Mouse (Mus musculus): ENCODE measurements around the gene Rnf19b. TPM values are rescaled to one million over a fixed set of nuclear protein-coding genes. Genes with fewer than 3 reads are reported as not detected.

The Rnf19b gene
- total and polyA plus RNA-seq, 3 experiments = 10.8 to 76.9 (median 42.8) TPM

DNA sequence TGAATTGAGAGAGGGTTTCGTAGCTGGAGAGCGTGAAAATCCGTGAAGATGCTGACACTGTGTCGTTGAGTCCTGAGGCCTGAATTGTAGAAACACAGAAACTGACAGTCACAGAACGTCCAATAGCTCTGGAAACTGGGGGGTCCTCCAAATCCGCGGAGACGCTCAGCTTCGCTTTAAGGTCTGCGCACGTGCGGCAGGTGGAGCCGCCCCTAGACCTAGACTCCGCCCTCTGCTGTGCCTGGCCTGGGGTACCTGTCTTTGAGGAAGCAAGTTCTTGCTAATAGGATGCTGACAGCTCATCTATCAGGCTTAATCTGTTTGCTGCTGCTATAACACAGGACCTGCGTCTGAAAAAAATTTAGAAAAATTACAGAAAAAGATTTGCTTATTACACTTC is 37.2 kb downstream of the Rnf19b start:
- Histone ChIP-seq H3K9me3 (replicated peaks) (no peaks in the 10 kb centered on the region), H3K4me3 (ENCODE audit: low read depth, low read length) (no peak overlapping the region), H3K4me1 (ENCODE audit: insufficient read depth, low read depth, low read length) (no peaks in the 10 kb centered on the region), H3K36me3 (replicated peaks) (no peaks in the 10 kb centered on the region), H3K27me3 (ENCODE audit: insufficient read depth, low read length) (peaks cover 20% of the 10 kb centered on the region)
- DNase-seq (ENCODE audit: low spot score) (no peak), ATAC-seq (ENCODE audit: extremely low read depth, insufficient number of reproducible peaks, low FRiP score, poor library complexity, severe bottlenecking) (no peak)
- TF ChIP-seq GATA2 (IDR thresholded peaks at IDR 0.05; ENCODE audit: borderline replicate concordance, low read depth, low read length) (no peak), CTCF (IDR thresholded peaks at IDR 0.05; ENCODE audit: low read depth, low read length) (no peak), GATA1 (IDR thresholded peaks at IDR 0.05; ENCODE audit: borderline replicate concordance, low read length) (no peak), TAL1 (conservative IDR thresholded peaks at IDR 0.05; ENCODE audit: low read depth, low read length) (no peak), POLR2AphosphoS5 (IDR thresholded peaks at IDR 0.05; ENCODE audit: insufficient replicate concordance, low read depth, low read length) (no peak)

DNA sequence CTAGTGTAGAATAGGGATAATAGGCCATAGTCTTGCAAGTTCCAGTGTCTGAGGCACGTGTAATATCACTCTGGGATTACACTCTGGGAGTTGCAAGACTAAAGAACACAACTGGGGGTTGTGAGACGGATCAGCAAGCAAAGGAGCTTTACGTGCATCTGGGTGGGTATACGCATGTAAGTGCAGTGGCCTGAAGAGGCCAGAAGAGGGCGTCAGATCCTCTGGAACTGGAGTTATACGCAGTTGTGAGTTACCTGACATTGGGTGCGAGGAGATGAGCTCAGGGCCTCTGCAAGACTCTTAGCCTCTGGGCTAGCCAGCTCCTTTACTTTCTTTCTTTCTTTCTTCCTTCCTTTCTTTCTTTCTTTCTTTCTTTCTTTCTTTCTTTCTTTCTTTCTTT is 38.9 kb downstream of the Rnf19b start:
- DNase-seq (ENCODE audit: low spot score) (no peak), ATAC-seq (ENCODE audit: extremely low read depth, insufficient number of reproducible peaks, low FRiP score, poor library complexity, severe bottlenecking) (no peak)
- no peaks in the 10 kb centered on the region for H3K9me3 ChIP-seq (replicated peaks)
- TF ChIP-seq TAL1 (conservative IDR thresholded peaks at IDR 0.05; ENCODE audit: low read depth, low read length) (no peak), GATA1 (IDR thresholded peaks at IDR 0.05; ENCODE audit: borderline replicate concordance, low read length) (no peak), CTCF (IDR thresholded peaks at IDR 0.05; ENCODE audit: low read depth, low read length) (no peak), POLR2AphosphoS5 (IDR thresholded peaks at IDR 0.05; ENCODE audit: insufficient replicate concordance, low read depth, low read length) (no peak), GATA2 (IDR thresholded peaks at IDR 0.05; ENCODE audit: borderline replicate concordance, low read depth, low read length) (no peak)
- H3K36me3 ChIP-seq (replicated peaks) = no peaks in the 10 kb centered on the region
- no peak overlapping the region for H3K4me3 ChIP-seq (ENCODE audit: low read depth, low read length)
- no peaks in the 10 kb centered on the region for H3K4me1 ChIP-seq (ENCODE audit: insufficient read depth, low read depth, low read length)
- peaks cover 15% of the 10 kb centered on the region for H3K27me3 ChIP-seq (ENCODE audit: insufficient read depth, low read length)

DNA sequence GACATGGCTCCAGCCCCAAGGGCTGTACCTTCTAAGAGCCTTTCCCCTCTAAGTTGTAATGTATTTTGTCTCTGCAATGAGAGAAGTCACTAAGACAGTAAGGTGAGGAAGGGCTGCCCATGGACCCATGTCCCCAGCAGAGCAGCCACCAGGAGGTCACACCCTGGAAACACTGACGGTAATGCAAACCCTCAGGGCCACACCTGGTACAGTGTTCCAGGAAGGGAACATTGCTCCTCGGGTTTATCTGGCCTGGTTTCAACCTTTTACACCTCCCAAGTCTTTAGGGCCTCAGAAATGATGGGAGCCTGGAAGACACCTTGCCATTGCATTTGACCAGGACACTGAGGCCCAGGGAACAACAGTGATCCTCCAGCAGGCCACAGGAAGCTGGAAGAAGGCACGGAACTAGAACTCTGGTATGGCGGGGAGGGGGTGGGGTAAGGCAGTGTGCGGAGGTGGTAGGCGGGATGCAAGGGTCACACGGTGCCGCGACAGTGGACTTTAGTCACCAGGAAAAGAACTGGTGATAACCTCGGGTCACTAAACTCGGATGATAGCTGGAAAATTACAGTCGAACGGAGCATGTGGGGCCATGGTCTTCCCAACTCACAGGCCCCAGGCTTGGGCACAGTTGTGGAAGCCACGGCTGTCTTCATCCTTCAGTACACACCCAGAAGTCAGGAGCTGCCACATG is 44.2 kb downstream of the Rnf19b start:
- Histone ChIP-seq H3K4me1 (ENCODE audit: insufficient read depth, low read depth, low read length) (no peaks in the 10 kb centered on the region; the same call in 1 of the 2 replicates), H3K27me3 (ENCODE audit: insufficient read depth, low read length) (peaks cover 39% of the 10 kb centered on the region), H3K4me3 (ENCODE audit: low read depth, low read length) (no peak overlapping the region), H3K9me3 (replicated peaks) (no peaks in the 10 kb centered on the region), H3K36me3 (replicated peaks) (no peaks in the 10 kb centered on the region)
- ATAC-seq (ENCODE audit: extremely low read depth, insufficient number of reproducible peaks, low FRiP score, poor library complexity, severe bottlenecking) (no peak), DNase-seq (ENCODE audit: low spot score) (no peak)
- no peak for TF ChIP-seq GATA1 (IDR thresholded peaks at IDR 0.05; ENCODE audit: borderline replicate concordance, low read length)
- TF ChIP-seq CTCF (IDR thresholded peaks at IDR 0.05; ENCODE audit: low read depth, low read length) = no peak
- TF ChIP-seq POLR2AphosphoS5 (IDR thresholded peaks at IDR 0.05; ENCODE audit: insufficient replicate concordance, low read depth, low read length) = no peak
- TF ChIP-seq GATA2 (IDR thresholded peaks at IDR 0.05; ENCODE audit: borderline replicate concordance, low read depth, low read length) = no peak
- no peak for TF ChIP-seq TAL1 (conservative IDR thresholded peaks at IDR 0.05; ENCODE audit: low read depth, low read length)

DNA sequence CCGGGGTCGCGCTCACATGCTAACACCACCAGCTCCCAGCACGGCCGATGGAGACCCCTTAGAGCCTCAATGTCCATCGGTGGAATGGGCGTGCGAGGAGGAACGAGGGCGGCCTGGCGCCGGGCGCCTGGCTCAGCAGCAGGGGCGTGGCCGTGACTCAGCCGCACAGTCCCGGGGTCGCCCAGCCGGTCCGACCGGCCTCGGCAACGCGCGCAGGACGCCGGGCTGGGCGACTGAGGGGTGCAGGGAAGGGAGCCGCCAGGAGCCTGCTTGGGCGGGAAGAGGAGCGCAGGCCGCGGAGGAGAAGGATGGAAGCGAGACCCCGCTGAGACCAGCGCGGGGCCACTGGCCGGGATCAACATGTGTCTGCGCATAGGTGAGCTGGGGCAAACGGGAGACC is 47.3 kb downstream of the Rnf19b start, which contains the start of gene Tmem54:
Gene Tmem54 (plus strand): TSS at position 193 of the 400 bp plus-strand sequence.
- no peak for DNase-seq (ENCODE audit: low spot score)
- Histone ChIP-seq H3K36me3 (replicated peaks) (no peaks in the 10 kb centered on the region), H3K4me1 (ENCODE audit: insufficient read depth, low read depth, low read length) (no peaks in the 10 kb centered on the region; the same call in 1 of the 2 replicates), H3K27me3 (ENCODE audit: insufficient read depth, low read length) (peaks cover 58% of the 10 kb centered on the region), H3K9me3 (replicated peaks) (no peaks in the 10 kb centered on the region), H3K4me3 (ENCODE audit: low read depth, low read length) (0 out of 2 replicates have a peak within 1 kb of the TSS, but pooled peaks have one; percentile 9)
- TF ChIP-seq CTCF (IDR thresholded peaks at IDR 0.05; ENCODE audit: low read depth, low read length) = no peak
- no peak for TF ChIP-seq GATA2 (IDR thresholded peaks at IDR 0.05; ENCODE audit: borderline replicate concordance, low read depth, low read length)
- TF ChIP-seq GATA1 (IDR thresholded peaks at IDR 0.05; ENCODE audit: borderline replicate concordance, low read length) = no peak
- no peak for TF ChIP-seq POLR2AphosphoS5 (IDR thresholded peaks at IDR 0.05; ENCODE audit: insufficient replicate concordance, low read depth, low read length)
- no peak for TF ChIP-seq TAL1 (conservative IDR thresholded peaks at IDR 0.05; ENCODE audit: low read depth, low read length)
- no peak for ATAC-seq (ENCODE audit: extremely low read depth, insufficient number of reproducible peaks, low FRiP score, poor library complexity, severe bottlenecking)

DNA sequence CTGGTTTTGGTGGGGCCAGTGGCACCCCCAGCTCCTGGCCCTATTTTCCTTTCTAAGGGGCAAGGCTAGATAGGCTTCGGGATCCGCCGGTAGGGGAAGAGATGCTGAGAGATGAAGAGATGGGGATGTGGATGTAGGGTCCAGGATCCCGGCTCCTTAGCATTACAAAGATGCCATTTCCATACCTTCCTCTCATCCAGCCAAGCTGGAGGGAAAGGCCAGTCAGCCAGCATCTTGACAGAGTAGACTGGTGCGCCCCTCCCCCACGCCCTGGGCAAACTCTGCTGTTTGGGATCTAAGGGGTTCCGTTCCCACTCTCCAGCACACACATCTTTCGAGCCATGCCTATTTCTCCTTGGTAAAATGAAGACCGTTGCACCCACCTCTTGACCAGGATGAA is 48.0 kb downstream of the Rnf19b start:
- no peak overlapping the region for H3K4me3 ChIP-seq (ENCODE audit: low read depth, low read length)
- DNase-seq (ENCODE audit: low spot score) (no peak), ATAC-seq (ENCODE audit: extremely low read depth, insufficient number of reproducible peaks, low FRiP score, poor library complexity, severe bottlenecking) (no peak)
- no peaks in the 10 kb centered on the region for H3K9me3 ChIP-seq (replicated peaks)
- no peaks in the 10 kb centered on the region for H3K36me3 ChIP-seq (replicated peaks)
- no peak for TF ChIP-seq TAL1 (conservative IDR thresholded peaks at IDR 0.05; ENCODE audit: low read depth, low read length)
- TF ChIP-seq GATA2 (IDR thresholded peaks at IDR 0.05; ENCODE audit: borderline replicate concordance, low read depth, low read length) = no peak
- TF ChIP-seq GATA1 (IDR thresholded peaks at IDR 0.05; ENCODE audit: borderline replicate concordance, low read length) = no peak
- no peak for TF ChIP-seq CTCF (IDR thresholded peaks at IDR 0.05; ENCODE audit: low read depth, low read length)
- H3K4me1 ChIP-seq (ENCODE audit: insufficient read depth, low read depth, low read length) = no peaks in the 10 kb centered on the region; the same call in 1 of the 2 replicates
- H3K27me3 ChIP-seq (ENCODE audit: insufficient read depth, low read length) = peaks cover 58% of the 10 kb centered on the region

DNA sequence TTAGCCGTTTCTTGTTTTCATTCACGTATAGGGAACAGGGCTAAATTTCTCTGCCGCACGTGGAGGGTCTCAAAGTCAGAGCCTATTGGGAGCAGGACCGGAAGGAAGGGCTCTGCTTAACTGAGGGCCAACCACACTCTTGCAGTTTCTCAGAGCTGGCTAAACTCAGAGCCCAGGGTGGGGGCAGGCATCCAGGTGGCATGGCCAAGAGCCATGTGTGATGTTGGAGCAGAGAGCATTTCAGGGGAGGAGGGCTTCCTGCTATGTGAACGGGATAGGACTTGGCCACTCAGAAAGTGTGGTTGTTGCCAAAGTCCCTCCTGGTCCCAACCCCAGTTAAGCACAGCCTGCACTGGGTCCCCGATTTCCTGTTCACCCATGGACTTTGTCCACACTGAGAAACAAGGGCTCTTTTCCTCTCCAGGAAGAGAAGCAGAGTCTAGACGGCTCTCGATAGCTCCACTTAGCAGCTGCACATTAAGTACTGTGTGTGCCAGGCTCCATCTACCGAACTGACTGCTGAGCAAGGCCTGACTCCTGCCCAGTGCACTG is 49.4 kb downstream of the Rnf19b start:
- H3K4me3 ChIP-seq (ENCODE audit: low read depth, low read length) = no peak overlapping the region
- no peaks in the 10 kb centered on the region; the same call in 1 of the 2 replicates for H3K4me1 ChIP-seq (ENCODE audit: insufficient read depth, low read depth, low read length)
- no peak for ATAC-seq (ENCODE audit: extremely low read depth, insufficient number of reproducible peaks, low FRiP score, poor library complexity, severe bottlenecking)
- DNase-seq (ENCODE audit: low spot score) = no peak
- H3K9me3 ChIP-seq (replicated peaks) = no peaks in the 10 kb centered on the region
- peaks cover 60% of the 10 kb centered on the region for H3K27me3 ChIP-seq (ENCODE audit: insufficient read depth, low read length)
- H3K36me3 ChIP-seq (replicated peaks) = no peaks in the 10 kb centered on the region
- TF ChIP-seq GATA2 (IDR thresholded peaks at IDR 0.05; ENCODE audit: borderline replicate concordance, low read depth, low read length) = no peak
- TF ChIP-seq POLR2AphosphoS5 (IDR thresholded peaks at IDR 0.05; ENCODE audit: insufficient replicate concordance, low read depth, low read length) = no peak
- no peak for TF ChIP-seq CTCF (IDR thresholded peaks at IDR 0.05; ENCODE audit: low read depth, low read length)
- no peak for TF ChIP-seq GATA1 (IDR thresholded peaks at IDR 0.05; ENCODE audit: borderline replicate concordance, low read length)
- TF ChIP-seq TAL1 (conservative IDR thresholded peaks at IDR 0.05; ENCODE audit: low read depth, low read length) = no peak
